Mouse (Mus musculus) megakaryocyte, embryonic 14.5 days (primary cell): Measurements from ENCODE around the gene Rnf185.

ENCODE experiments used
- FLI1 ChIP-seq: IDR thresholded peaks from 2 replicates; pipeline ENCODE4 v1.6.1; 2012; ENCODE audit warnings: low read length, inconsistent platforms, mixed read lengths
- GATA1 ChIP-seq: IDR thresholded peaks from 3 replicates; pipeline ENCODE4 v1.6.1; 2012; ENCODE audit warnings: mixed read lengths, low read length, inconsistent platforms, borderline replicate concordance

GRCm38 (mm10) chr11:3475489-3475888 is 23.3 kb upstream of the Rnf185 start:
- TF ChIP-seq FLI1 (no peak), GATA1 (no peak)
